ENCODE assay signal across 9 mouse cellular contexts in the genomic region with DNA sequence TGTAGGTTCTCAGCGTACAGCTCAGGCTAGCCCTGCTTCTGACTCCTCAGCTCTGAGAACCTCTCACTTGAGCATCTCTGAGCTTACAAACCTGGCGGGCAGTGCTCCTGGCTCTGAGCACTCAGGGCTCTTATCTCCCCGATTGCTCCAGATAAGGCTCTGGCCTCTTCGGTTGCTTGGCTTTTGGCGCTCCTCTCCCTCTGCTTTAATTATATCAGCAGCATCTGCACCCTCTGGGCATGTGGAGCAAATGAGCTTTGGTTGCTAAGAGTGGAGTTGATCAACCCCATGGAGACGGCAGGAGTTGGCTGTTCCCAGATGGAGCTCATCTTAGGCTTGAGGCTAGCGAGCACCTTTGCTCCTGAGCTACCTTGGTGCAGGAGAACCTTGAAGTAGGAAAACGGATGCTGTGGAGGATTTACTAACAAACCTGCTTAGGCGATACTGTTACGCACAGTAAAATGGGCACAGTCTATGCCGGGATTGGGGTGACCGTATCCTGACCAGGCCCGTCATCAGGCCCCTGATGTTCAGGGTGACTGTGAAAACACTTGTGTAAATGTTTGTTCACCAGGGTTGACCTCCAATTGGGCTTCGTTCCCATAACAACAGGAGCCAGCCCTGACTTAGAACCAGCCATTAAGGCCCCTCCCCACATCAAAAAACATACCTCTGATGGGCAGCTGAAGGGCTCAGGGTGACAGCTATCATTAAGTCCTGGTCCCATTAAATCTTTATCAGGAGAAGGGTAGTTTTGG. TPM values are rescaled to one million over a fixed set of nuclear protein-coding genes. Genes with fewer than 3 reads are reported as not detected.
DNase-seq lines count a peak whose midpoint lies in the region; ATAC-seq lines count a peak whose summit lies in the region.
"Had no signal": no experiment of that assay in that cellular context is flagged by ENCODE, and none has a peak within 500 bp of the region (broad histone marks: within the 10 kb centered on the region; RNA-seq: fewer than 3 reads in every experiment).

No protein-coding gene starts in this region.

- peak overlapping the region; percentile 82 for H3K4me3 ChIP-seq in megakaryocyte, embryonic 14.5 days (replicated peaks)
- H3K4me3 ChIP-seq in liver, embryonic 11.5 days (ENCODE audit: low read depth, low read length): peak overlapping the region; percentile 65
- H3K4me3 ChIP-seq in stomach, embryonic 15.5 days (replicated peaks): peak overlapping the region; percentile 76

- no peak for ATAC-seq in megakaryocyte, adult 5-6 weeks (ENCODE audit: poor library complexity, severe bottlenecking)
- ATAC-seq in liver, embryonic 11.5 days (replicated peaks; ENCODE audit: low FRiP score): no peak
- no peak for ATAC-seq in stomach, embryonic 15.5 days (ENCODE audit: insufficient read depth, low FRiP score, low read depth)
- ATAC-seq: activated CD4-positive, CD25-positive, alpha-beta regulatory T cell, adult 4 months had no signal

- peak overlapping the region; percentile 58 for H3K9ac ChIP-seq in liver, embryonic 11.5 days (ENCODE audit: low read depth, low read length)
- H3K9ac ChIP-seq in stomach, embryonic 15.5 days: peak overlapping the region; percentile 24; the same call in 1 of the 2 replicates

- peaks cover 62% of the 10 kb centered on the region for H3K36me3 ChIP-seq in megakaryocyte, embryonic 14.5 days (replicated peaks; ENCODE audit: low read length)
- H3K36me3 ChIP-seq in liver, embryonic 11.5 days (ENCODE audit: control insufficient read depth, insufficient read depth, low read length): peaks cover 15% of the 10 kb centered on the region
- H3K36me3 ChIP-seq in stomach, embryonic 15.5 days: peaks cover 14% of the 10 kb centered on the region

- peak; percentile 48 for DNase-seq in adrenal gland, adult 2 months
- no peak for DNase-seq in adrenal gland, postnatal 4 days (ENCODE audit: low spot score in 2 of 2)
- DNase-seq in liver, embryonic 11.5 days (ENCODE audit: low spot score): no peak
- no peak for DNase-seq in spleen, postnatal 36 days (ENCODE audit: low spot score in 2 of 2)
- DNase-seq in spleen, adult 12 weeks (ENCODE audit: low spot score): no peak

- WGBS in liver, embryonic 11.5 days: 60% methylated on average over 14 of the region's 14 CpGs
- WGBS in stomach, embryonic 15.5 days: 54% methylated on average over 14 of the region's 14 CpGs

- H3K4me1 ChIP-seq in megakaryocyte, embryonic 14.5 days: peaks cover 82% of the 10 kb centered on the region
- peaks cover 39% of the 10 kb centered on the region for H3K4me1 ChIP-seq in liver, embryonic 11.5 days (replicated peaks; ENCODE audit: control insufficient read depth, insufficient read depth, low read length)
- H3K4me1 ChIP-seq in stomach, embryonic 15.5 days: peaks cover 25% of the 10 kb centered on the region

- H3K4me2 ChIP-seq in liver, embryonic 11.5 days: peak overlapping the region; percentile 80
- peak overlapping the region; percentile 67 for H3K4me2 ChIP-seq in stomach, embryonic 15.5 days

- H3K27me3 ChIP-seq in megakaryocyte, embryonic 14.5 days (replicated peaks): no peaks in the 10 kb centered on the region
- no peaks in the 10 kb centered on the region for H3K27me3 ChIP-seq in liver, embryonic 11.5 days (replicated peaks; ENCODE audit: control insufficient read depth, insufficient read depth, low read length)
- no peaks in the 10 kb centered on the region for H3K27me3 ChIP-seq in stomach, embryonic 15.5 days (replicated peaks)

- H3K9me3 ChIP-seq in megakaryocyte, embryonic 14.5 days: no peaks in the 10 kb centered on the region
- no peaks in the 10 kb centered on the region for H3K9me3 ChIP-seq in liver, embryonic 11.5 days (ENCODE audit: control insufficient read depth, low read length)
- no peaks in the 10 kb centered on the region for H3K9me3 ChIP-seq in stomach, embryonic 15.5 days

- H3K27ac ChIP-seq in liver, embryonic 11.5 days (ENCODE audit: low read depth, low read length): peak overlapping the region; percentile 76; the same call in 1 of the 2 replicates
- H3K27ac ChIP-seq in stomach, embryonic 15.5 days: peak overlapping the region; percentile 55

RNA-seq across cellular contexts. Expression of gene Ldlr, which starts 3.1 kb away (rescaled TPM):
- total RNA-seq in adrenal gland, adult 2 months (2021): 100 to 1,000 TPM in 1 of 2 experiments, 10 to 100 TPM in 1; 61.6 to 210 TPM
- polyA plus RNA-seq in adrenal gland, adult 2 months (2012; rRNA removed): 79.5 and 143 TPM in 2 replicates
- total RNA-seq in adrenal gland, postnatal 4 days (2021): 10 to 100 TPM; 26.7 to 31.9 TPM
- 26.9 and 39.5 TPM in 2 replicates for polyA plus RNA-seq in megakaryocyte, embryonic 14.5 days (2012; ENCODE audit: insufficient read depth, low replicate concordance)
- total RNA-seq in megakaryocyte, adult 5-6 weeks (2015): 23.8 and 25.6 TPM in 2 replicates
- 50.1 and 51.5 TPM in 2 replicates for total RNA-seq in megakaryocyte, adult 5-6 weeks (2017)
- 18.8 and 23.9 TPM in 2 replicates for polyA plus RNA-seq in liver, embryonic 11.5 days (2014; fragmentation: Nextera tagmentation; extraction: Ambion mirVana)
- polyA plus RNA-seq in stomach, embryonic 15.5 days (2015; fragmentation: Nextera tagmentation; extraction: Ambion mirVana): 53.8 and 61.0 TPM in 2 replicates

RNA-seq across cellular contexts. Expression of gene Spc24, which starts 33.7 kb away (rescaled TPM):
- total RNA-seq in adrenal gland, adult 2 months (2021): 1 to 10 TPM; 1.9 to 3.7 TPM
- polyA plus RNA-seq in adrenal gland, adult 2 months (2012; rRNA removed): 1.4 and 1.5 TPM in 2 replicates
- total RNA-seq in adrenal gland, postnatal 4 days (2021): 10 to 100 TPM; 19.6 to 22.8 TPM
- polyA plus RNA-seq in megakaryocyte, embryonic 14.5 days (2012; ENCODE audit: insufficient read depth, low replicate concordance): 19.2 and 58.4 TPM in 2 replicates
- total RNA-seq in megakaryocyte, adult 5-6 weeks (2015): 49.8 and 57.8 TPM in 2 replicates
- 127 and 156 TPM in 2 replicates for total RNA-seq in megakaryocyte, adult 5-6 weeks (2017)
- 151 and 170 TPM in 2 replicates for polyA plus RNA-seq in liver, embryonic 11.5 days (2014; fragmentation: Nextera tagmentation; extraction: Ambion mirVana)
- 110 and 119 TPM in 2 replicates for polyA plus RNA-seq in stomach, embryonic 15.5 days (2015; fragmentation: Nextera tagmentation; extraction: Ambion mirVana)
